Mouse (Mus musculus): Measurements from ENCODE around the gene Gm20708. TPM values are rescaled to one million over a fixed set of nuclear protein-coding genes. Genes with fewer than 3 reads are reported as not detected.

Gm20708 gene
- total RNA-seq, 1 experiment: 0.40 TPM

DNA sequence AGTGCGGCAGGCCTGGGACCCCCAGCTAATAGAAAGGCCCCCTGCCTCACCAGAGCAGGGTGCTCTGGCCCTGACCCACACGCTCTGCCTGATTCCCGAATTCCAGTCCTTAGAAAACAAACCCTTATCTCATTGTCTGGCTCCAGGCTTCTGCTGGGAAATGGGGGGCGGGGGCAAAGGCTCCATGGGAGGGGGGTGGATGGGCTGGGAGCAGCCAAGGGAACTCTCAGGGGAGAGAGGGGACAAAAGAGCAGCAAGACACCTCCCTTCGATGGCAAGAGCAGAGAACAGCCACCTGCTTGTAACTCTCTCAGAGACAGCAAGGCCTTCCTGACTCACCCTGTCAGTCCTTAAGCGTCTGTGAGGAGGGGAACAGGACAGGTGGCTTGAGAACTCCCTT is 66.2 kb downstream of the Gm20708 start:
- Histone ChIP-seq H3K4me3 (ENCODE audit: insufficient read depth in 1 of 2, low read depth in 1 of 2, low read length in 2 of 2, poor library complexity in 1 of 2, severe bottlenecking in 1 of 2) (no peak overlapping the region), H3K4me1 (ENCODE audit: control insufficient read depth in 2 of 2, insufficient read depth in 2 of 2, low read length in 2 of 2, poor library complexity in 1 of 2) (peaks cover 17 to 36% of the 10 kb centered on the region in 2 experiments), H3K27ac (ENCODE audit: insufficient read depth, low read depth, low read length, poor library complexity, severe bottlenecking) (peak overlapping the region; percentile 45)

DNA sequence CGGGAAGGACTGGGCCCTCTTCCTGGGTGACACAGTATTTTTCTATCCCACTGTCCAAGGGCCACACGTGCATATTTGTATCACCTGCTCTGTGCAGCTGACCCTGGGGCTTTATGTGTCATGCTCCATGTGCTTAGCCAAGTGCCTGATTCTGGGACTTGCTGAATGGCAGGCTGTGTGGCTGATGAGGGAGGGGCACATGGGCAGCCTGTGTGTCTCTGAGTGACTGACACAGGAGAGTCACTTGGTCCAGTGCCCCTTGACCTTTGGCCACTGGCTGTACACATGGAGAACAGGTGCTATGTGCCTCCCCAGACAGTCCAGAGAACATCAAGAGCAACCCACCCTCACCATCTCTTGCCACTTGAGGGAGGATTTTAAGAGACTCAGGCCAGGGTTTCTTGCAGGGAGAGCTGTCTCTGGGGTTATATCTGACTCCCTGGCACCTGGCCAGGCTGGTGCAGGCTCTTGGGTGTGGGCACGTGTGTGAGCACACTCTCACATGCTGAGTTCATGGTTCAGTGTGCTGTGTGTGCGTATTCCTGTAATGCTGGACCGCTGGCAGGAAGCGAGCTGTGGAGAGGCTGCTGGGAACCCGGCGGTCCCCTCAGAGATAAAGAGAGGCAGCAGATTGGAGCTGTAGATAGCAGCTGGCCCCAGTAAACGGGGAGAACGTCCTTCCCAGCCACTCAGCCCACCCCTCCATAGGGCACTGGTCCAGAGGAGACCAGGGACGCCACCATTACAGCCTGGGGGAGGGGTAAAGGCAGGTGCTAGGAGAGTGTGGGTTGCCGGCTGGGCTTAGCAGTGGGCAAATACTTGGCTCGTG is 68.7 kb downstream of the Gm20708 start:
- in situ Hi-C loops (cut with MboI; ENCODE audit: low sequenced_read_pairs in 2 of 2, unreplicated experiment in 2 of 2): no loop called here
- H3K9me3 ChIP-seq (ENCODE audit: control insufficient read depth, insufficient read depth, low read depth, low read length): no peaks in the 10 kb centered on the region
- H3K9ac ChIP-seq (ENCODE audit: insufficient read depth, low read depth, low read length, poor library complexity, severe bottlenecking): peak overlapping the region; percentile 68
- H3K36me3 ChIP-seq (ENCODE audit: control insufficient read depth, insufficient read depth, low read length, poor library complexity, severe bottlenecking): no peaks in the 10 kb centered on the region
- peaks cover 19 to 54% of the 10 kb centered on the region in 2 experiments for H3K4me1 ChIP-seq (ENCODE audit: control insufficient read depth in 2 of 2, insufficient read depth in 2 of 2, low read length in 2 of 2, poor library complexity in 1 of 2)
- H3K4me3 ChIP-seq (ENCODE audit: insufficient read depth in 1 of 2, low read depth in 1 of 2, low read length in 2 of 2, poor library complexity in 1 of 2, severe bottlenecking in 1 of 2): peak overlapping the region; percentile 6 to 58; a peak in 3 of 4 replicates
- H3K27ac ChIP-seq (ENCODE audit: insufficient read depth, low read depth, low read length, poor library complexity, severe bottlenecking): peak overlapping the region; percentile 13; the same call in 1 of the 2 replicates
- no peak for DNase-seq (ENCODE audit: low read depth, low spot score)
- no peak for TF ChIP-seq ZNF384 (IDR thresholded peaks at IDR 0.05; ENCODE audit: low read depth, low read length)
- TF ChIP-seq HCFC1 (IDR thresholded peaks at IDR 0.05; ENCODE audit: borderline replicate concordance, insufficient read depth, low read length): no peak
- TF ChIP-seq ZC3H11A (IDR thresholded peaks at IDR 0.05; ENCODE audit: borderline replicate concordance, low read depth, low read length): no peak
- no peak for TF ChIP-seq CHD2 (IDR thresholded peaks at IDR 0.05; ENCODE audit: low read depth, low read length)
- no peak for TF ChIP-seq MAFK (IDR thresholded peaks at IDR 0.05; ENCODE audit: insufficient read depth, low read depth, low read length)

More for the DNA sequence above, 66.2 kb downstream of the Gm20708 start:
- no peak overlapping the region; the same call in 1 of the 2 replicates for H3K9ac ChIP-seq (ENCODE audit: insufficient read depth, low read depth, low read length, poor library complexity, severe bottlenecking)
- DNase-seq (ENCODE audit: low read depth, low spot score): no peak
- H3K9me3 ChIP-seq (ENCODE audit: control insufficient read depth, insufficient read depth, low read depth, low read length): no peaks in the 10 kb centered on the region
- H3K36me3 ChIP-seq (ENCODE audit: control insufficient read depth, insufficient read depth, low read length, poor library complexity, severe bottlenecking): no peaks in the 10 kb centered on the region
- TF ChIP-seq CHD2 (IDR thresholded peaks at IDR 0.05; ENCODE audit: low read depth, low read length) (no peak), ZC3H11A (IDR thresholded peaks at IDR 0.05; ENCODE audit: borderline replicate concordance, low read depth, low read length) (no peak), ZNF384 (IDR thresholded peaks at IDR 0.05; ENCODE audit: low read depth, low read length) (no peak), HCFC1 (IDR thresholded peaks at IDR 0.05; ENCODE audit: borderline replicate concordance, insufficient read depth, low read length) (no peak), MAFK (IDR thresholded peaks at IDR 0.05; ENCODE audit: insufficient read depth, low read depth, low read length) (no peak)
- in situ Hi-C loops (cut with MboI; ENCODE audit: low sequenced_read_pairs in 2 of 2, unreplicated experiment in 2 of 2): no loop called here

GRCm38 (mm10) chr11:117878892-117879291 is 69.4 kb downstream of the Gm20708 start:
- TF ChIP-seq ZC3H11A (IDR thresholded peaks at IDR 0.05; ENCODE audit: borderline replicate concordance, low read depth, low read length) (no peak), ZNF384 (IDR thresholded peaks at IDR 0.05; ENCODE audit: low read depth, low read length) (no peak), CHD2 (IDR thresholded peaks at IDR 0.05; ENCODE audit: low read depth, low read length) (no peak), HCFC1 (IDR thresholded peaks at IDR 0.05; ENCODE audit: borderline replicate concordance, insufficient read depth, low read length) (no peak), MAFK (IDR thresholded peaks at IDR 0.05; ENCODE audit: insufficient read depth, low read depth, low read length) (no peak)
- in situ Hi-C loops (cut with MboI; ENCODE audit: low sequenced_read_pairs in 2 of 2, unreplicated experiment in 2 of 2): no loop called here
- no peaks in the 10 kb centered on the region for H3K9me3 ChIP-seq (ENCODE audit: control insufficient read depth, insufficient read depth, low read depth, low read length)
- H3K4me3 ChIP-seq (ENCODE audit: insufficient read depth in 1 of 2, low read depth in 1 of 2, low read length in 2 of 2, poor library complexity in 1 of 2, severe bottlenecking in 1 of 2): peak overlapping the region; percentile 53 to 58; a peak in 3 of 4 replicates
- H3K27ac ChIP-seq (ENCODE audit: insufficient read depth, low read depth, low read length, poor library complexity, severe bottlenecking): no peak overlapping the region; the same call in 1 of the 2 replicates
- peaks cover 22 to 52% of the 10 kb centered on the region in 2 experiments for H3K4me1 ChIP-seq (ENCODE audit: control insufficient read depth in 2 of 2, insufficient read depth in 2 of 2, low read length in 2 of 2, poor library complexity in 1 of 2)
- H3K9ac ChIP-seq (ENCODE audit: insufficient read depth, low read depth, low read length, poor library complexity, severe bottlenecking): peak overlapping the region; percentile 57; the same call in 1 of the 2 replicates
- no peaks in the 10 kb centered on the region for H3K36me3 ChIP-seq (ENCODE audit: control insufficient read depth, insufficient read depth, low read length, poor library complexity, severe bottlenecking)
- DNase-seq (ENCODE audit: low read depth, low spot score): no peak

DNA sequence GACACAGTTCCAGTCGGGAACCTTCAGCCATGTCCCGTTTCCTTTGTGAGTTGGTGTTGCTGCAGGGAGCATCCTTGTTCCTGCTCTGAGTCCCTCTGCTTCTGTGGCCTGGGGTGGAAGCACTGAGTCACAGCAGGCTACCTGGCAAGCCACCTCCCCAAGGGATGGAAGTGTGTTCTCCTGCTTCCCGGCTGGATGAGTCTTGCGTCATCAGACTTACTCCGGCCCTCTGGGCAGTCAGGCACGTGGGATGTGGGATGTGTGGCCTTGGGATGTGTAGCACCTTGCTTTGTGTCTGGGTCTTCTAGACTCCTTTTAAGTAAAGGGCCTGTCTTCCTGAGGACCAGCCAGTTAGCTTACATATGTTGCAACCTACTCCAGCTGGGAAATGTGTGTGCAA is 70.2 kb downstream of the Gm20708 start:
- no peaks in the 10 kb centered on the region for H3K36me3 ChIP-seq (ENCODE audit: control insufficient read depth, insufficient read depth, low read length, poor library complexity, severe bottlenecking)
- peak overlapping the region; percentile 17 to 19; a peak in 2 of 4 replicates for H3K4me3 ChIP-seq (ENCODE audit: insufficient read depth in 1 of 2, low read depth in 1 of 2, low read length in 2 of 2, poor library complexity in 1 of 2, severe bottlenecking in 1 of 2)
- DNase-seq (ENCODE audit: low read depth, low spot score): no peak
- peaks cover 22 to 49% of the 10 kb centered on the region in 2 experiments for H3K4me1 ChIP-seq (ENCODE audit: control insufficient read depth in 2 of 2, insufficient read depth in 2 of 2, low read length in 2 of 2, poor library complexity in 1 of 2)
- peak overlapping the region; percentile 34 for H3K9ac ChIP-seq (ENCODE audit: insufficient read depth, low read depth, low read length, poor library complexity, severe bottlenecking)
- TF ChIP-seq ZC3H11A (IDR thresholded peaks at IDR 0.05; ENCODE audit: borderline replicate concordance, low read depth, low read length) (no peak), ZNF384 (IDR thresholded peaks at IDR 0.05; ENCODE audit: low read depth, low read length) (no peak), CHD2 (IDR thresholded peaks at IDR 0.05; ENCODE audit: low read depth, low read length) (no peak), MAFK (IDR thresholded peaks at IDR 0.05; ENCODE audit: insufficient read depth, low read depth, low read length) (no peak)
- H3K27ac ChIP-seq (ENCODE audit: insufficient read depth, low read depth, low read length, poor library complexity, severe bottlenecking): no peak overlapping the region
- no peaks in the 10 kb centered on the region for H3K9me3 ChIP-seq (ENCODE audit: control insufficient read depth, insufficient read depth, low read depth, low read length)
- in situ Hi-C loops (cut with MboI; ENCODE audit: low sequenced_read_pairs in 2 of 2, unreplicated experiment in 2 of 2): no loop called here

Measured in ES-E14 (cell line).